Mouse (Mus musculus) frontal cortex, adult 2 months (tissue): ENCODE results near the gene Ankrd11. TPM values are rescaled to one million over a fixed set of nuclear protein-coding genes. Genes with fewer than 3 reads are reported as not detected.

Experiments
- DNase-seq, 2 experiments: peaks; one replicate each; pipeline ENCODE4 v3.0.0; 2022; ENCODE audit warnings: low spot score in 1 of 2; ENCODE audit errors: extremely low spot score in 1 of 2
- polyA plus RNA-seq: library from polyadenylated mRNA; depleted of rRNA; stranded (reverse); fragments of >200 nt; gene quantifications from 2 replicates; pipeline ENCODE4 v1.2.3, GENCODE M21; 2012; rRNA removed

Gene Ankrd11
- polyA plus RNA-seq, 1 experiment = 101 TPM

DNA sequence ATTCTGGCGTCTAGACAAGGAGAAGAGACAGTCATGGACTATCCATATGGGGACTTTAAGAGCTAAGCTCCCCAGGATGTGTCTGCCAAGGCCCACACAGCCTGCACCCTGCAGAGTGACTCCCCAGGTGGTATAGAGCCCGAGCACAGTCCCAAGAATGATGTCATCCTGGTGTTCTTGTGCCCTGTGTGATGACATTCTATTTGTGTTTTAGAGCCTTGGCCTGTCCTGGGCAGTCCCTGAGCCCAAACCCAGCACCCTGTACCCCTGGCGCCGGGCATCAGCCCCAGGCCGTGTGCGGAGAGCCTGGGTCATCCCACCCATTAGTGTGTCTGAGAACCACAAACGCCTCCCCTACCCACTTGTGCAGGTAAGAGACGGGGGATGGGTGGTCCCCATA, 185.8 kb downstream of the Ankrd11 start:
- no peak for DNase-seq

DNA sequence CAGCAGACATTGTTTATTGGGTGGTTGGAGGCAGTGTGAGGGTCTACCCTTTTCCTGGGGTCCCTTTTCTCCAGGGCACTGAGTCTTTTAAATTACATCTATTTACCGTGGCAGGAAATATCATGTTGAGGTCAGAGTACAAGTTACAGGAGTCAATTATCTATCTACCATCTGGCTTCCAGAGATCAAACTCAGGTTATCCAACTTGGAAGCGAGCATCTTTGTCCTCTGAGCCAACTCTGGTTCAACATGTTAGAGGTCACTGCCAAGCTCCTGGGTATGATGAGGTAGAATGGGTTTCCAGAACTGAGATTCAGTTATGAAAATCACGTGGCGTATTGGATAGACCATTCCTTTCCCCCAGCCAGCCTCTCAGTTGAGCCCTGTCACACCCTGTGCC, 187.0 kb downstream of the Ankrd11 start:
- DNase-seq = no peak

DNA sequence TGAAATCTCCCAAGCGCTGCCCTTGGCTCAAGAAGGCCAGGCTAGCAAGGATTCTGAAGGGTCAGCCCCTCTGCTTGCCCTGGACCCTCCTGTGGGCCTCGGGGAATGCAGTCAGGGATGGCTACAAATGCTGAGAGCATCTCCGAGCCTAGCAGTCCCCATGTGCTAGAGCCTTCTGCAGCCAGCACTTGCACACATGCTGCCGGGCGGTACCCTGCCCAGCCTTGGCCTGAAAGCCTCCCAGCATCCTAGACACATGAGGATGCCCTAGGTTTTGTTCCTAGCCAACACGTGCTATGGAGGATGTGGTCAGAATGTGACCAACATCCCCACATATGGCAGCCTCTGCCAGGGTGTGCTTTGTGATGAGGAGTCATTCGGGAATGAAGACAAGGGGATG, 187.7 kb downstream of the Ankrd11 start:
- DNase-seq = no peak

DNA sequence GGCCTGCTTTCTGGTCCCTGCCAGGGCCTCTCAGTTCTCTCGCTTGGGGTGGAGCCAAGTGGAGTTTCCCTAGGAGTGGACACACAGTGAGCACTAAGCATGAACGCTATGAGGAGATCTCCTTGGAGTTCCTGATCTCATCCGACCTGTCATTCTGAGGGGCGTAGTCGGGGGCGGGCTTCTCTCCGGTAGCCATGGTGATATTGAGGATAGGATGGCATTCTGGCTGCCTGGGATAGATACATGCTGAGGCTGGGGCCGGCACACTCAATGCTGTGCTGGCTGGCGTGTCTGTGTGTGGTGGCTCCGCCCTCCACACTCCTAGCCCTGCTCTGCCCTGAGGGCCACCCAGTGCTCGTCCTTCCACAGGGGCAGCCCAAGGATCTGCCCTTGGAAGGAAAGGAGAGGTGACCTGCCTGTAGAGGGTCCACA, 188.7 kb downstream of the Ankrd11 start:
- no peak for DNase-seq

DNA sequence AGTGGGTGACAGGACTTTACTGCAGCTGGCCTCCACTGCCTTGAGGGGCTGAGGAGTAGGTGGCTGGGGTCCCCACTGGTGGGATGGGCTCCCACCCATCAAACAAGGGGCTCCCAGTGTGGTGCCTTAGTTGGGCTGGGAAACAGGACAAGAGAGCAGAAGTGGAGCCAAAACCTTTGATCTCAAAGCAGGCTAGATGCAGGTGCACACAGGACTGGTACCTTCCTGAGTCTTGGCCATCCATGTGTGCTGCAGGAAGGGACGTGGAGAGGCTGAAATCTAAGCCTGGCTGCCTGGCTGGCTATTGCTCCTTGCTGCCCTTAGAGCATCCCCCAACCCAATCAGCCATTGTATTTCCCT, 189.6 kb downstream of the Ankrd11 start:
- no peak for DNase-seq

DNA sequence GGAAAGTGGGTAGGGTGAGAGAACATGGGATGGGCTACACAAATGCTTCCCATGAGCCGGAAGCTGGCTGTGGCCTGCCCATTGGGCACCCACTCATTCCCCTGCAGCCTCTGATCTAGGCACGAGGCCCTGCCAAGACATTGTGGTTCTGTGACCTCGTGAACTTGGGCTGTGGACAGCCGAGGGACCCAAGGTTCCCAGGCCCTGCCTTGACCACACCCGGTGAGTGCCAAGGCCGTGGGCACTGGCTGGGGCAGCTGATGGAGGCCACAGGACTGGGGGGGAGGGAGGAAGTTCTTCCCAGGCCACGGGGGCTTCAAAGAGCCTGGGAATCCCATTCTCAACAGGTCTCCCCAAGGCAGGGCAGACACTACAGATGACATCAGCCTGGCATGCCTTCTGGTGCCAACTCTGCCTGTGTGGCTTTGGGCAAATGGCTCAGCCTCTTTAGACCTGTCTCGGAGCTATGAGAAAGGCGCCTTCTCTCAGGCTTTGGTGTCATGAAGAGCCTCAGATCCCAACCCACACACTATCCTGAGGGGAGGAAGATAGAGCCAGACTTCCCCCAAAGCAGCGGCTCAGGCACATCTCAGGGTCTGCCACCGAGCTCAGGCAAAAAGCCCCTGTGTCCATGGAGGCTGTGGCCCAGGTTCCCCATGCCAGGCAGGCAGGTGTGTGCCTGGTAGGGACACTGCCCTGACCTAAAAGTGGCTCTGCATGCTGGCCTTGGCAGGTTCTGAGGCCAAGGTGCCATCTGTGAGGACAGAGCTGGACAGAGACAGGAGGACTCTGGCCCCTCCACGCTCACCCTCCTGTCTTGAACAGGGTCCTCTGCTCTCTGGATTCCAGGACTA, 190.2 kb downstream of the Ankrd11 start:
- no peak for DNase-seq

DNA sequence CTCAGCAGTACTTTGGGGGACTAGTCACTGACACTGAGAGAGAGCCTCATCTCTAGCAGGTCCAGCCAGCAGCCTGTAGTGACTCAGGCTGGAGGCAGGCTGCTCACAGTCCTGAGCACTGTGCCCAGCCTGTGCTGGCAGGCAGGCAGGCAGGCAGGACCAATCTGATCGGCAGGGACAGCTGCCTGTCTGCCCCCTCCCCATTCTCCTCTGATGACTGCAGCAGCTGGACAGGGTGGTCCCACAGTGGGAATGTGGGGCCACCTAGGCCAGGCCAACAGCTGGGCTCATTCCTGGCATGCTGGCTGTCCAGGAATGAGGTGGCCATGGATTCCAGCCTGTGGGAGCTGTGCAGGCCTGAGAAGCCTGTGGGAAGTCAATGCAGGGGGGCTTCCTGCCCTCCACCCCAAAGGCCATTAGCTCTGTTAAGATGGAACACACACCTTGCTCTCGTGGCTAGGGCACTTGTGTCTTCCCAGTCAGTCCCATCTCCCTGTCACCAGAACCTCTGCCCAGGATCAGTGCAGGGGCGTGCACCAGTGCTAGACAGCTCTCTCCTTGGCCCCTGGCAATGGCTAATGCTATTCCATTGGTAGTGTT, 191.3 kb downstream of the Ankrd11 start:
- DNase-seq = no peak

DNA sequence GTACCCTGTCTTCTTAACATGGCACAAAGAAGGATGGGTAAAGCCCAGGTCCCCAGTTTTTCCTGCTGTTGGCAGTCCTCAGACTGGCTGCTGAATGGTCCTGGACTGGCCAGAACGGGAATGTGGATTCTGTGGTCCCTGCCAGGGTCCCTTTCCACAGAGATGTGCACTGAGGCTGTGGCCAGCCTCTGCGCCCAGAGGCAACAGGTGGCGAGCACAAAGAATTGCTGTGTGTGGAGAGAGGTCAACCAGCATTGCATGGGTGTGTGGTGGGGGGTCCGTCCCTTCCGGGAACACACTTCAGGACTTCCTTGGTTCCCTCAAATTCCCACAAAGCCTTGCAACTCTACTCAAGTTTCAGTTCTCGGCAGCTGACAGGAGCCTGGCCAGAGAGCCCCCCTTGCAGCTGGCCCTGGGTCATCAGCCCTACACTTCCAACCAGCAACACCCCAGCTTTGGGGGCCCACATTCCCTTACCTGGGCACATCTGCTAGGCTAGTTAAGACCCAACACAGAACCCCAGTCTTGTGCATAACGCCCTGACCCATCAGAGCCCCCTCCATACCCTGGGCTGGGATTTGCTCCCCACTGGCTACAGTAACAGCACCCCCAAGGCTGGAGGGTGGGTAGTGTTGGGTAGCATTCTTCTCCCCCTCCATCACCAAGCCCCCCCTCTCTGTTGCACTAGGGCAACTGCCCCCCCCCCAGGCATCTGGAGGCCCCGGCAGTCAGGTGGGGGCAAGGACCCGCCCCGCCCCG, 192.7 kb downstream of the Ankrd11 start:
- no peak for DNase-seq

DNA sequence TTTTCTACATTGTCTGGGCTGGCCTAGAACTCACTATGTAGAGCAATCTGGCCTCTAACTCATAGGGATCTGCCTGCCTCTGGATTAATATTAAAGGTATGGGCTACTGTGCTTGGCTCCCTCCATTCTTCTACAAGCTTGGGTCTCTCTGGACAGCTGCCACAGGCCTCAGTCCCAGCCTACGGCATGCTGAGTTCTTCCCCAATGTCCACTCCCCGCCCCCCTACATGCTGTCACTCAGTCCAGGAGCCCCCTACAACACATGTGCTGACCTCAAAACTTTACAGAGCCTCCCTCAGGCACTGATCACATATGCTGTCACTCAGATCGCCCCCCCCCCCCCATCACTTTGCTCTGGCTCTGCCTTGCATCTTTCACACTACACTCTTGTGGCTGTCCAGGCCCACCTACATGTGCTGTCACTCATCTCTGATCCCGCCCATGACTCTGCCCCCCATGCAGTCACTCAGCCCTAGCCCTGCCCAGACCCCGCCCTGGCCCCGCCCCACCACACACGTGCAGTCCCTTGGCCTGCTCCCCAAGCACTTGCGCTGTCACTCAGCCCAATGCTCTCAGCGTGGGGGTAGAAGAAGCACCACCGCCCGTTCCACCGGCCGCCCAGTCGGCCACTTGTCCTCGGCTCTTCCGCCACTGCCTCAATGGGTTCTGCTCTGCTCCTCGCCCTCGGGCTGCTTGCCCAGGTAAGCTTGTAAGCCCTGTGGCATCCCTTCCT, 194.1 kb downstream of the Ankrd11 start, which contains the start of gene Cdh15:
Gene Cdh15, plus strand, starts transcription at position 138 of the 733 bp plus-strand sequence.
- DNase-seq = peak in 1 of 2 experiments; percentile 26

DNA sequence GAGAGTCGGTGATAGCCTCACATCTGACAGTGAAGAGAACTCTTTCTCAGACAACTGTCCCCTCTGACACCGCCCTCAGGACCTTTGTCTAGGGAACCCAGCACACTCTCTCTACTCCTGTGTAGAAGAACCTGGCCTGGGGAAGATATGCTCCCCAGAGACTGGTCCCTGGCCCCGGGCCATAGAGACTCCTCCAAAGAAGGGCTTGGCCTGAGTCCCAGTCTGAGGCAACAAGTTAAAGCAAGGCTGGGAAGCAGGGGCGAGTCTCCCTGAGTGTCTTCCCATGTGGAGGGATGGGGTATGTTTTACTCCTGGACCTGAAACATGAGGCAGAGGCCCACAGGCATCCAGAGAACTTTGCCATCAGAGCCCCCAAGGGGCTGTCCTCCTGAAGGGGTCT, 196.4 kb downstream of the Ankrd11 start:
- DNase-seq = no peak

DNA sequence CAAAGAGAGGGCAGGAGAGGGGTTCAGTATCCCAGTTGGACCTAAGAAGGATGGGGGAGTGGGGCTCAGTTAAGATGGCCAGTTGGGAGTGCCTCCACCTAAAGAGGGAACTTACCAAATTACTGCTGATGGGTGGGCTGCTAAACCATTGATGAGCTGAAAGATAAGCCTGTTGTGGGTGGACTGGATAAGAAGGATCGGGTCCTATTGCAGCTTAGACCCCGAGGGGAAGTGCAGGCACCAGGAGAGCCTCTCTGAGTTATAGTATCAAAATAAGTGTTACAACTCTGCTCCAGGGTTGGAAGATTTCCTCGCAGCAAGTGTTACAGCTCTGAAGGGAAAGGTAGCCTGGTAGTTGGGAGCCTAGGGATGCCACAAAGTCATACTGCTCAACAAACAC, 197.9 kb downstream of the Ankrd11 start:
- no peak for DNase-seq

DNA sequence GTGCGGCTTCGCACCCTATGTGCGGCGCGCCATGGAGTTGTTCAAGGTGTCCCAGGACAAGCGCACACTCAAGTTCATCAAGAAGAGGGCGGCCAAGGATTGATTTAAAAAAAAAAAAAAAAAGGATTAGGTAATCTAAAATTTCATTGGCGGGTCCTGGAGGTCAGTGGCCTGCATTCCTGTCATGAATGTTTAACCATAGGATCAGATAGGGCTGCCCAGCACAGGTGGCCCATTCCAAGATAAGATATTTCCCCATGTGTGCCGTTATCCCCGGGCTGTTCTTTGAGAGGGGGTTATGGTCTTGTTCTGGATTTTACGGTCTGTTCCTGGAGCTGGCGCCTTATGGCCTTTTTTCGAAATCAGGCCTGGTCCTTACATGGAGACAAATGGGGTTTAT, 205.4 kb downstream of the Ankrd11 start:
- DNase-seq = no peak

DNA sequence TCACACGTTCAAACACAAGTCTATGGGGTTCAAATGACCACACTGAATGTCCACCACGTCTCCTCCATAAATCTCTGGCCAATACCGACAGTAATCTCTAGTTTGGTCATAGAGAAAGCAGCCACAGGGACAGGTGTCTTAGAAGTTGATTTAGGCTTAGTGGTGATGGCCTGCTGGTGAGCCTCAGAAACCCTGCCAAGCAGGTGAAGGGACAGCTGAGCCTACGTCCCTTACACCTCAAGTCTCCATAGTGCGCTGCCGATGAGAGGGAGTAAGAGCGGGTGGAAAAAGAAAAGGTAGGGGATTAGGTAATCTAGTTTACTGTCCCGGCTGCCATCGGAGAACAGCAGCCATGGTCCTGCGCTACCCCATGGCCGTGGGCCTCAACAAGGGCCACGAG, 205.9 kb downstream of the Ankrd11 start:
- no peak for DNase-seq

DNA sequence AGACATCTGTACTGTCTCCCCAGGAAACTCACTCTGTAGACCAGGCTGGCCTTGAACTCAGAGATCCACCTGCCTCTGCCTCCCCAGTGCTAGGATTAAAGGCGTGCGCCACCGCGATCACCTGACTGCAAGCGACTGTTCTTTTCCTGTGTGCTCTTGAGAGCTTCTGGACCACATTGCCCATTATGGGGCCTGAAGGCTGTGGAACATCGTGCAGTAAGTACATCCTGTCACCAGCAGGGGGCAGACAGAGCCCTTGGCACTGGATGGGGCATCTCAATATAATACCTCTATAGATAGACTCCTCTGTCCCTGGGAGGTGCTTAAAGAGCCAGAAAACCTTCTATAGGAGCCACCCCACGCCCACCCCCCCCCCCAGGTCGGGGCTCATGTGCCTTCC, 207.1 kb downstream of the Ankrd11 start:
- peak in 1 of 2 experiments; percentile 91 for DNase-seq

DNA sequence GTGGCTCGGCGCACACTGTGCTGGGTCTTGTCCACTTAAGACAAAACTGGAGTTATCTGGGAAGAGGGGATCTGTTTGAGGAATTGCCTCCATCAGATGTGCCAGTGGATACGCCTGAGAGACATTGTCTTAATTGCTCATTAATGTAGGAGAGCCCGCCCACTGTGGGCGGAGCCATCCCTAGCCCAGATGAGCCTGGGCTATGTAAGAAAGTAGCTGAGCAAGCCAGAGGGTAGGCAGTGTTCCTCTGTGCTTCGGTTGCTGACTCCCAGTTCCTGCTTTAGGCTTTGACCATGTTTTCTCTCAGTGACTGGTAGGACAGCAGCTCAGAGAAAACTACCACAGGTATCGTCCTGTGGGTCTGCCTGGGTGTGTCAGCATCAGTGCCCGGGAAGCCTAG, 207.7 kb downstream of the Ankrd11 start:
- no peak for DNase-seq

Other genes with a start within 250 kb of the Ankrd11 start
- gene Cdh15, start 194.3 kb downstream of the Ankrd11 start, polyA plus RNA-seq = 1.1 and 1.6 TPM in 2 replicates
- 90.1 and 103 TPM in 2 replicates for gene Spg7, start 20.7 kb upstream of the Ankrd11 start, polyA plus RNA-seq
- 1,060 and 1,106 TPM in 2 replicates for gene Rpl13, start 60.1 kb upstream of the Ankrd11 start, polyA plus RNA-seq
- gene Cpne7, start 75.1 kb upstream of the Ankrd11 start, polyA plus RNA-seq = 145 and 196 TPM in 2 replicates
- 0.80 and 0.98 TPM in 2 replicates for gene Sult5a1, start 116.0 kb upstream of the Ankrd11 start, polyA plus RNA-seq
- gene Dpep1, start 144.0 kb upstream of the Ankrd11 start, polyA plus RNA-seq = 0.21 and 0.36 TPM in 2 replicates
- 127 and 130 TPM in 2 replicates for gene Chmp1a, start 170.5 kb upstream of the Ankrd11 start, polyA plus RNA-seq
- gene Spata33, start 170.6 kb upstream of the Ankrd11 start, polyA plus RNA-seq = 9.3 and 9.7 TPM in 2 replicates
- gene Cdk10, start 182.6 kb upstream of the Ankrd11 start, polyA plus RNA-seq = 137 and 152 TPM in 2 replicates
- gene Spata2l, start 194.0 kb upstream of the Ankrd11 start, polyA plus RNA-seq = 46.3 and 53.3 TPM in 2 replicates
- gene Zfp276, start 211.9 kb upstream of the Ankrd11 start, polyA plus RNA-seq = 27.4 and 32.1 TPM in 2 replicates
- gene Vps9d1, start 212.1 kb upstream of the Ankrd11 start, polyA plus RNA-seq = 97.9 and 108 TPM in 2 replicates